Mouse (Mus musculus) liver, postnatal 0 days (tissue): ENCODE results near the gene Cdk2.
A peak's percentile ranks its signal among the peaks of the same experiment; 100 is the strongest.

Source experiments
- CTCF ChIP-seq: sonication (generic); IDR thresholded peaks from 2 replicates; pipeline ENCODE4 v1.5.1; 2016; ENCODE audit warnings: antibody characterized with exemption, low read depth
- EP300 ChIP-seq: IDR thresholded peaks from 2 replicates; pipeline ENCODE4 v1.6.1; 2016; ENCODE audit warnings: antibody characterized with exemption, low read depth, mild to moderate bottlenecking

GRCm38 (mm10) chr10:128748252-128748864 is 43.5 kb upstream of the Cdk2 start:
- TF ChIP-seq CTCF = peak; percentile 47
- peak; percentile 32; the same call in 1 of the 2 replicates for TF ChIP-seq EP300
